Mouse (Mus musculus): ENCODE data around the gene Prkcb. TPM values are rescaled to one million over a fixed set of nuclear protein-coding genes. Genes with fewer than 3 reads are reported as not detected.

The Prkcb gene
- polyA plus RNA-seq, 1 experiment from 2014 or later = 29.4 TPM

DNA sequence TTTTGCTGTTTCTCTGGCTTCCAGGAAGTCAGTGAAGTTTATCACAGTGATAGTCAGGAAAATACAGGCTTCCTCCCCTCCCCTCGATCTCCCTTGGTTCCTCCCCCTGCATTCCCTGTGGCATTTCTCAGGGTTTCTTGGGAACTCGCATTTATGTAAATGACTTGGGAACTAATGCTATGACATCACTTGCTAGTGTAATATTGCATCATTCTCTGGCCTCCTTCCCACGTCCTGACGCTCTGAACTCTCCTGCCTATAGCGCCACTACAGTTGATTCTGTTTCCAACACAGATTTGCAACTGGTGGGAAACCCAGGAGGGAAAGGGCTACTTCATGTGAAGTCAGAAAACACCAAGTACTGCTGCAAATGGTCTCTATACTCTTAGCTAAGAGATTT is 384.4 kb downstream of the Prkcb start:
- ATAC-seq (no peak), DNase-seq (ENCODE audit: low spot score) (peak; percentile 40)
- Histone ChIP-seq H3K4me2 (ENCODE audit: low read length) (0 out of 2 replicates have a peak overlapping the region, but pooled peaks have one; percentile 3), H3K9me3 (replicated peaks; ENCODE audit: control insufficient read depth, low read length) (no peaks in the 10 kb centered on the region), H3K9ac (ENCODE audit: low read length) (no peak overlapping the region), H3K27ac (ENCODE audit: low read depth, low read length) (no peak overlapping the region), H3K4me3 (ENCODE audit: low read depth, low read length) (no peak overlapping the region), H3K4me1 (ENCODE audit: control insufficient read depth, insufficient read depth, low read length) (no peaks in the 10 kb centered on the region), H3K27me3 (replicated peaks; ENCODE audit: control insufficient read depth, insufficient read depth, low read length) (0 out of 2 replicates have a peak, but pooled peaks cover 7% of the 10 kb centered on the region), H3K36me3 (ENCODE audit: control insufficient read depth, insufficient read depth, low read length) (no peaks in the 10 kb centered on the region)
- 48% methylated on average over 5 of the region's 5 CpGs for WGBS

DNA sequence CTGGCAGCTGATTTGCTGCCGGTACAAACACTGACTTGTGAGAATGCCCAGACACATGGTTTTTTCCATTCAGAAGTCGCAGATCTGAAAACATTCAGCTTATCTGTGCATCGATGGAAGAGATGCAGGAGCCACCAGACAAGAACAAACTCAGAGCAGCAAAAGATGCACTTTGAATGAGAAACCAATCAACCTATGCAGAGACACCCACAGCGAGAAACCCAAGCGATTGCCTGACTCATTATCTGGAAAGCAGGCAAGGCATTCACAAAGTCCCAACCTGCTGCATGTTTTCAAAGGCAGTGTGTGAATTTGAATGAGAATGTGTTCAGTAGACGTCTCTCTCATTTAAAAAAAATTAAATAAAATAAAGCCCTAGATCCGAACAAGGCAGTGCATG is 386.7 kb downstream of the Prkcb start:
- H3K36me3 ChIP-seq (ENCODE audit: control insufficient read depth, insufficient read depth, low read length) = no peaks in the 10 kb centered on the region
- H3K4me3 ChIP-seq (ENCODE audit: low read depth, low read length) = no peak overlapping the region
- H3K4me1 ChIP-seq (ENCODE audit: control insufficient read depth, insufficient read depth, low read length) = no peaks in the 10 kb centered on the region
- H3K9me3 ChIP-seq (replicated peaks; ENCODE audit: control insufficient read depth, low read length) = no peaks in the 10 kb centered on the region
- H3K9ac ChIP-seq (ENCODE audit: low read length) = no peak overlapping the region
- WGBS = 71% methylated on average over 7 of the region's 7 CpGs
- H3K27ac ChIP-seq (ENCODE audit: low read depth, low read length) = no peak overlapping the region
- DNase-seq (ENCODE audit: low spot score) = no peak
- no peak for ATAC-seq
- H3K27me3 ChIP-seq (replicated peaks; ENCODE audit: control insufficient read depth, insufficient read depth, low read length) = 0 out of 2 replicates have a peak, but pooled peaks cover 4% of the 10 kb centered on the region
- H3K4me2 ChIP-seq (ENCODE audit: low read length) = no peak overlapping the region

Other genes starting within 250 kb of the Prkcb start
- gene Ubfd1, start 221.6 kb upstream of the Prkcb start, polyA plus RNA-seq (2014; fragmentation: Nextera tagmentation; extraction: Ambion mirVana) = 69.9 and 76.5 TPM in 2 replicates
- 11.8 TPM in 2 replicates for gene Ears2, start 221.5 kb upstream of the Prkcb start, polyA plus RNA-seq (2014; fragmentation: Nextera tagmentation; extraction: Ambion mirVana)
- gene Ndufab1, start 186.9 kb upstream of the Prkcb start, polyA plus RNA-seq (2014; fragmentation: Nextera tagmentation; extraction: Ambion mirVana) = 510 and 563 TPM in 2 replicates
- 7.2 TPM in 2 replicates for gene Palb2, start 155.8 kb upstream of the Prkcb start, polyA plus RNA-seq (2014; fragmentation: Nextera tagmentation; extraction: Ambion mirVana)
- 162 and 166 TPM in 2 replicates for gene Dctn5, start 155.7 kb upstream of the Prkcb start, polyA plus RNA-seq (2014; fragmentation: Nextera tagmentation; extraction: Ambion mirVana)
- gene Plk1, start 129.3 kb upstream of the Prkcb start, polyA plus RNA-seq (2014; fragmentation: Nextera tagmentation; extraction: Ambion mirVana) = 47.7 and 48.4 TPM in 2 replicates
- gene Ern2, start 102.5 kb upstream of the Prkcb start, polyA plus RNA-seq (2014; fragmentation: Nextera tagmentation; extraction: Ambion mirVana) = 0.33 and 0.42 TPM in 2 replicates
- gene Chp2, start 69.3 kb upstream of the Prkcb start, polyA plus RNA-seq (2014; fragmentation: Nextera tagmentation; extraction: Ambion mirVana) = 0.66 and 0.79 TPM in 2 replicates

All from forebrain, embryonic 14.5 days (tissue).